Mouse (Mus musculus): ENCODE measurements at regions not wholly inside any gene's neighbourhood (a gene's known extent, or its start where the extent isn't known, plus 50 kb on each side); places are given as distances from the start of the nearest gene placed in this dataset.

DNA sequence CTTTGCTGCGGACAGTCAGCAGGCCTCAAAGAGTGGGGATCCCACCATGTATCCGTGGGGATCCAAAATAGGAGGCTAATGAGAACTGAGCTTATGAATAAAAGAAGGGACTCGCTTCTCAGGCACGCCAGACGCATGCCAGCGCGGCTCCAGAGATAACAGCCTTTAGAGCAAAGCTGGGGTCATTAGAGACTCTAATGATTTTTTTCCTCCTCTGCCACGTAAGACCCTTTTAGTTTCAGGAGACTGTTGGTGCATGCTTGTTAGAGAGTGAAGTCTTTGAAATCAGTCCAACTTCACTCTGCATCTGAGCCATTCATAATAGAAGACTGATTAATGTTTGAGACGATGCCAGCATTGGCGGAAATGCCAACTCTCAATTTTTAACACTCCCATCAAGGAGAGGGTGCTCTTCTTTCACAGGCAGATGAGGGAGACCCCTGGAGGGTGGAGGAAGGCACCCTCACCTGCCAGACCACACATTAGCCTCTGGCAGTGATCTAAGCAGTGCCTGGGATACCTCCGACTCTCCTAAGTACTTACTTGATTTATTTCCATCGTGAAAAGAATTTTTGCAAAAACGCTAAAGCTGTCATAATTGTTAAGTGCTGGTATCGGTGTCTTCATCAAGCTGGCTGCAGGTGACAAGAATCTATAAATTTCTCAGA, 104.0 kb upstream of the Tcerg1l start:
- 80% methylated on average over 14 of the region's 14 CpGs for WGBS
- Histone ChIP-seq H3K4me1 (ENCODE audit: control insufficient read depth, insufficient read depth, low read length) (0 out of 2 replicates have a peak, but pooled peaks cover 3% of the 10 kb centered on the region), H3K27me3 (ENCODE audit: control insufficient read depth, insufficient read depth, low read length) (no peaks in the 10 kb centered on the region), H3K4me3 (ENCODE audit: low read depth, low read length) (no peak overlapping the region), H3K36me3 (ENCODE audit: control insufficient read depth, insufficient read depth, low read length) (no peaks in the 10 kb centered on the region), H3K9ac (ENCODE audit: low read length) (no peak overlapping the region), H3K27ac (ENCODE audit: low read depth, low read length) (no peak overlapping the region), H3K4me2 (ENCODE audit: low read depth) (no peak overlapping the region), H3K9me3 (ENCODE audit: control insufficient read depth, low read length) (no peaks in the 10 kb centered on the region)
- no peak for DNase-seq (ENCODE audit: low spot score)
- ATAC-seq (ENCODE audit: insufficient read depth, low FRiP score, low TSS enrichment), result no peak

- H3K9ac ChIP-seq (ENCODE audit: low read length), result no peak overlapping the region
- DNase-seq (ENCODE audit: low spot score), result no peak
- H3K27me3 ChIP-seq (ENCODE audit: control insufficient read depth, insufficient read depth, low read length), result no peaks in the 10 kb centered on the region
- no peak overlapping the region for H3K4me2 ChIP-seq (ENCODE audit: low read depth)
- no peaks in the 10 kb centered on the region for H3K36me3 ChIP-seq (ENCODE audit: control insufficient read depth, insufficient read depth, low read length)
- no peaks in the 10 kb centered on the region for H3K4me1 ChIP-seq (ENCODE audit: control insufficient read depth, insufficient read depth, low read length)
- 80% methylated on average over 2 of the region's 2 CpGs for WGBS
- H3K27ac ChIP-seq (ENCODE audit: low read depth, low read length), result no peak overlapping the region
- H3K4me3 ChIP-seq (ENCODE audit: low read depth, low read length), result no peak overlapping the region
- no peak for ATAC-seq (ENCODE audit: insufficient read depth, low FRiP score, low TSS enrichment)
- no peaks in the 10 kb centered on the region for H3K9me3 ChIP-seq (ENCODE audit: control insufficient read depth, low read length)
These were observed 100.2 kb upstream of the Tcerg1l start for GRCm38 (mm10) chr7:138497771-138498170.

DNA sequence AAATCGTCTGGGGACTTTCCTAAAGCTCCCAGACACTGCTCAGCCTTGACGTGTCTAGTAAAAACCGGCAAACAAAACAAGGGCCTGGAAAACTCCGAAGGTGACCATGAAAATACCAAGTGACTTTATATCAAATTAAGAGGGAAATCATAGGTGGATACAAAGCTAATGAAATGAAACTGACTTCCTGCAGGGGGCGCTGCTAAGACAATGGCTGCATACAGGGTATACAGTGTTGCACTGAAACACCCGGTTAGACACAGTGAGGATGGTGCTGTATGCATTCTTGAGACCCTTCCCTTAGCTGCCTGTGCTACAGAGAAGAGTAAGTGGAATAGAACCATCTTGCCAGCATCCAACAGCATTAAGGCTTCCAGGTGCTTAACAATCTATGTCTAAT, 99.7 kb upstream of the Tcerg1l start:
- Histone ChIP-seq H3K36me3 (ENCODE audit: control insufficient read depth, insufficient read depth, low read length) (no peaks in the 10 kb centered on the region), H3K4me3 (ENCODE audit: low read depth, low read length) (no peak overlapping the region), H3K4me2 (ENCODE audit: low read depth) (no peak overlapping the region), H3K27me3 (ENCODE audit: control insufficient read depth, insufficient read depth, low read length) (no peaks in the 10 kb centered on the region), H3K4me1 (ENCODE audit: control insufficient read depth, insufficient read depth, low read length) (no peaks in the 10 kb centered on the region), H3K9ac (ENCODE audit: low read length) (no peak overlapping the region), H3K27ac (ENCODE audit: low read depth, low read length) (no peak overlapping the region), H3K9me3 (ENCODE audit: control insufficient read depth, low read length) (no peaks in the 10 kb centered on the region)
- ATAC-seq (ENCODE audit: insufficient read depth, low FRiP score, low TSS enrichment), result no peak
- 64% methylated on average over 6 of the region's 6 CpGs for WGBS
- no peak for DNase-seq (ENCODE audit: low spot score)

DNA sequence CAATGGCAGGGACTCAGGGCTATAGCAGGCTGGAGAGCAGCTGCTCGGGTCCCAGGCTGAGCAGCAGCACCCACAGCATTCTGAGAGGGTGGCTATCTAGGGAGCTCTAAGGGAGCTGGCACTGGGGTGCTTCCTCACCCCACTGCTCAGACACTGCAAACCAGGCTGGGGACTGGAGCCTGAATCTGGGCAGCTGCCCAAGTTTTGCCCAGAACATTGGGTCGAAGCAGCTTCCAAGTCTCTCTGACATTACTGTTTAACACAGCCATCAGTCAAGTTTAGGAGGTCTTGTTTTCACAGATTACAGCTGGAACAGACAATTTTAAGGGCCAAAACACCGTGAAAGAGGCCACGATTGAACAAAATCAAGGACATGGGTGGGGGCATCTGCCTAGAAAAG, 96.1 kb upstream of the Tcerg1l start:
- H3K9me3 ChIP-seq (ENCODE audit: control insufficient read depth, low read length), result no peaks in the 10 kb centered on the region
- no peak for DNase-seq (ENCODE audit: low spot score)
- no peak overlapping the region for H3K4me2 ChIP-seq (ENCODE audit: low read depth)
- no peak overlapping the region for H3K9ac ChIP-seq (ENCODE audit: low read length)
- H3K27me3 ChIP-seq (ENCODE audit: control insufficient read depth, insufficient read depth, low read length), result no peaks in the 10 kb centered on the region
- no peak overlapping the region for H3K4me3 ChIP-seq (ENCODE audit: low read depth, low read length)
- ATAC-seq (ENCODE audit: insufficient read depth, low FRiP score, low TSS enrichment), result no peak
- 71% methylated on average over 4 of the region's 4 CpGs for WGBS
- H3K36me3 ChIP-seq (ENCODE audit: control insufficient read depth, insufficient read depth, low read length), result no peaks in the 10 kb centered on the region
- H3K27ac ChIP-seq (ENCODE audit: low read depth, low read length), result no peak overlapping the region
- H3K4me1 ChIP-seq (ENCODE audit: control insufficient read depth, insufficient read depth, low read length), result no peaks in the 10 kb centered on the region

GRCm38 (mm10) chr7:138492261-138492660, 94.7 kb upstream of the Tcerg1l start:
- WGBS, result 62% methylated on average over 5 of the region's 5 CpGs
- Histone ChIP-seq H3K9me3 (ENCODE audit: control insufficient read depth, low read length) (no peaks in the 10 kb centered on the region), H3K36me3 (ENCODE audit: control insufficient read depth, insufficient read depth, low read length) (no peaks in the 10 kb centered on the region), H3K4me1 (ENCODE audit: control insufficient read depth, insufficient read depth, low read length) (no peaks in the 10 kb centered on the region), H3K9ac (ENCODE audit: low read length) (no peak overlapping the region), H3K4me2 (ENCODE audit: low read depth) (no peak overlapping the region), H3K4me3 (ENCODE audit: low read depth, low read length) (no peak overlapping the region), H3K27ac (ENCODE audit: low read depth, low read length) (no peak overlapping the region), H3K27me3 (ENCODE audit: control insufficient read depth, insufficient read depth, low read length) (no peaks in the 10 kb centered on the region)
- ATAC-seq (ENCODE audit: insufficient read depth, low FRiP score, low TSS enrichment), result no peak
- DNase-seq (ENCODE audit: low spot score), result no peak

DNA sequence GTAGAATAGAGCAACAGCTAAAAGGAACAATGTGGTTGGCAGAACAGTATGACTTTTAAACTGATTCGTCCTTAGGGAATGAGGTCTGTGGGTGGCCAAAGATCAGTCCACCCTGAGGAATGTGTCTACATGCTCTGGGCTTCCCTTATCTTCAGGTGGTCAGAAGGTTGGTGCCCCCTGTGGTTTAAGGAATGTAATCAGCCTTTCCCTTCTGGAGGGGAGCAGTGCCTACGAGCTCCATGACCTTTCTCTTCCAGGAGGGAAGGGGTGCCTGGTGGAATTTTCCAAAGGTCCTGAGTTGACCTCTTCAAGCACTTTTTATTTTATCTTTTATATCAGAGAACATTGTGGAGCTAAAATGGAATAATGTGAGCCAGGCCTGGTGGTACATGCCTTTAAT, 91.9 kb upstream of the Tcerg1l start:
- Histone ChIP-seq H3K4me2 (ENCODE audit: low read depth) (no peak overlapping the region), H3K9me3 (ENCODE audit: control insufficient read depth, low read length) (no peaks in the 10 kb centered on the region), H3K9ac (ENCODE audit: low read length) (no peak overlapping the region), H3K4me1 (ENCODE audit: control insufficient read depth, insufficient read depth, low read length) (no peaks in the 10 kb centered on the region), H3K4me3 (ENCODE audit: low read depth, low read length) (no peak overlapping the region), H3K27ac (ENCODE audit: low read depth, low read length) (no peak overlapping the region), H3K27me3 (ENCODE audit: control insufficient read depth, insufficient read depth, low read length) (no peaks in the 10 kb centered on the region), H3K36me3 (ENCODE audit: control insufficient read depth, insufficient read depth, low read length) (no peaks in the 10 kb centered on the region)
- ATAC-seq (ENCODE audit: insufficient read depth, low FRiP score, low TSS enrichment) (no peak), DNase-seq (ENCODE audit: low spot score) (no peak)
- WGBS, result 74% methylated on average over 2 of the region's 2 CpGs

- no peak overlapping the region for H3K4me2 ChIP-seq (ENCODE audit: low read depth)
- ATAC-seq (ENCODE audit: insufficient read depth, low FRiP score, low TSS enrichment) (no peak), DNase-seq (ENCODE audit: low spot score) (no peak)
- no peak overlapping the region for H3K4me3 ChIP-seq (ENCODE audit: low read depth, low read length)
- no peak overlapping the region for H3K9ac ChIP-seq (ENCODE audit: low read length)
- H3K9me3 ChIP-seq (ENCODE audit: control insufficient read depth, low read length), result no peaks in the 10 kb centered on the region
- H3K27ac ChIP-seq (ENCODE audit: low read depth, low read length), result no peak overlapping the region
- 77% methylated on average over 3 of the region's 3 CpGs for WGBS
- no peaks in the 10 kb centered on the region for H3K36me3 ChIP-seq (ENCODE audit: control insufficient read depth, insufficient read depth, low read length)
- H3K4me1 ChIP-seq (ENCODE audit: control insufficient read depth, insufficient read depth, low read length), result no peaks in the 10 kb centered on the region
- no peaks in the 10 kb centered on the region for H3K27me3 ChIP-seq (ENCODE audit: control insufficient read depth, insufficient read depth, low read length)
These were observed 90.7 kb upstream of the Tcerg1l start for GRCm38 (mm10) chr7:138488201-138488720.

- no peak for ATAC-seq (ENCODE audit: insufficient read depth, low FRiP score, low TSS enrichment)
- Histone ChIP-seq H3K36me3 (ENCODE audit: control insufficient read depth, insufficient read depth, low read length) (no peaks in the 10 kb centered on the region), H3K4me1 (ENCODE audit: control insufficient read depth, insufficient read depth, low read length) (no peaks in the 10 kb centered on the region), H3K4me2 (ENCODE audit: low read depth) (no peak overlapping the region), H3K9ac (ENCODE audit: low read length) (no peak overlapping the region), H3K27me3 (ENCODE audit: control insufficient read depth, insufficient read depth, low read length) (no peaks in the 10 kb centered on the region), H3K27ac (ENCODE audit: low read depth, low read length) (no peak overlapping the region), H3K4me3 (ENCODE audit: low read depth, low read length) (no peak overlapping the region), H3K9me3 (ENCODE audit: control insufficient read depth, low read length) (no peaks in the 10 kb centered on the region)
- no peak for DNase-seq (ENCODE audit: low spot score)
- 78% methylated on average over 2 of the region's 2 CpGs for WGBS
These were observed 75.4 kb upstream of the Tcerg1l start for GRCm38 (mm10) chr7:138472891-138473455.

GRCm38 (mm10) chr7:138472371-138472770, 74.8 kb upstream of the Tcerg1l start:
- DNase-seq (ENCODE audit: low spot score), result no peak
- WGBS, result 88% methylated on average over 5 of the region's 5 CpGs
- no peak overlapping the region for H3K4me3 ChIP-seq (ENCODE audit: low read depth, low read length)

More at GRCm38 (mm10) chr7:138472371-138472770, 74.8 kb upstream of the Tcerg1l start:
- Histone ChIP-seq H3K27ac (ENCODE audit: low read depth, low read length) (no peak overlapping the region), H3K9ac (ENCODE audit: low read length) (no peak overlapping the region), H3K36me3 (ENCODE audit: control insufficient read depth, insufficient read depth, low read length) (no peaks in the 10 kb centered on the region), H3K27me3 (ENCODE audit: control insufficient read depth, insufficient read depth, low read length) (no peaks in the 10 kb centered on the region), H3K4me2 (ENCODE audit: low read depth) (no peak overlapping the region), H3K4me1 (ENCODE audit: control insufficient read depth, insufficient read depth, low read length) (no peaks in the 10 kb centered on the region), H3K9me3 (ENCODE audit: control insufficient read depth, low read length) (no peaks in the 10 kb centered on the region)
- ATAC-seq (ENCODE audit: insufficient read depth, low FRiP score, low TSS enrichment), result no peak

All from neural tube, embryonic 11.5 days (tissue).